Mouse (Mus musculus): ENCODE measurements around the gene Gcg.

The Gcg gene

GRCm38 (mm10) chr2:62483550-62483949, at the start of gene Gcg:
Gene Gcg (minus strand): TSS chr2:62483650.
- no peak for DNase-seq (ENCODE audit: low spot score)

GRCm38 (mm10) chr2:62531065-62531464, 47.6 kb upstream of the Gcg start:
- DNase-seq (ENCODE audit: low spot score): no peak

GRCm38 (mm10) chr2:62526399-62526798, 42.9 kb upstream of the Gcg start:
- DNase-seq (ENCODE audit: low spot score): no peak

- no peak for DNase-seq (ENCODE audit: low spot score)
Measured at GRCm38 (mm10) chr2:62517790-62518189, 34.3 kb upstream of the Gcg start.

GRCm38 (mm10) chr2:62514477-62514876, 31.0 kb upstream of the Gcg start:
- DNase-seq (ENCODE audit: low spot score): no peak

- DNase-seq (ENCODE audit: low spot score): no peak
Measured at GRCm38 (mm10) chr2:62513477-62513876, 30.0 kb upstream of the Gcg start.

- DNase-seq (ENCODE audit: low spot score): no peak
Measured at GRCm38 (mm10) chr2:62507130-62507529, 23.7 kb upstream of the Gcg start.

GRCm38 (mm10) chr2:62506441-62506840, 23.0 kb upstream of the Gcg start:
- no peak for DNase-seq (ENCODE audit: low spot score)

GRCm38 (mm10) chr2:62504269-62504796, 20.9 kb upstream of the Gcg start:
- no peak for DNase-seq (ENCODE audit: low spot score)

- DNase-seq (ENCODE audit: low spot score): no peak
Measured at GRCm38 (mm10) chr2:62503326-62503725, 19.9 kb upstream of the Gcg start.

- no peak for DNase-seq (ENCODE audit: low spot score)
Measured at GRCm38 (mm10) chr2:62502516-62502915, 19.1 kb upstream of the Gcg start.

- DNase-seq (ENCODE audit: low spot score): no peak
Measured at GRCm38 (mm10) chr2:62498821-62499220, 15.4 kb upstream of the Gcg start.

- DNase-seq (ENCODE audit: low spot score): no peak
Measured at GRCm38 (mm10) chr2:62498086-62498485, 14.6 kb upstream of the Gcg start.

- DNase-seq (ENCODE audit: low spot score): no peak
Measured at GRCm38 (mm10) chr2:62497333-62498002, 14.0 kb upstream of the Gcg start.

- DNase-seq (ENCODE audit: low spot score): no peak
Measured at GRCm38 (mm10) chr2:62495407-62495806, 12.0 kb upstream of the Gcg start.

- DNase-seq (ENCODE audit: low spot score): no peak
Measured at GRCm38 (mm10) chr2:62489832-62490231, 6.4 kb upstream of the Gcg start.

- no peak for DNase-seq (ENCODE audit: low spot score)
Measured at GRCm38 (mm10) chr2:62484906-62485305, 1.5 kb upstream of the Gcg start.

- no peak for DNase-seq (ENCODE audit: low spot score)
Measured at GRCm38 (mm10) chr2:62480285-62481198, 2.9 kb downstream of the Gcg start.

GRCm38 (mm10) chr2:62469551-62469950, 13.9 kb downstream of the Gcg start:
- no peak for DNase-seq (ENCODE audit: low spot score)

GRCm38 (mm10) chr2:62463287-62463686, 20.2 kb downstream of the Gcg start:
- DNase-seq (ENCODE audit: low spot score): no peak

- DNase-seq (ENCODE audit: low spot score): no peak
Measured at GRCm38 (mm10) chr2:62462174-62462573, 21.3 kb downstream of the Gcg start.

- DNase-seq (ENCODE audit: low spot score): no peak
Measured at GRCm38 (mm10) chr2:62460815-62461450, 22.5 kb downstream of the Gcg start.
